Mouse (Mus musculus) ES-E14 (cell line): ENCODE results near the gene Fryl. TPM values are rescaled to one million over a fixed set of nuclear protein-coding genes. Genes with fewer than 3 reads are reported as not detected.

Source experiments
- DNase-seq: peaks from one replicate; pipeline ENCODE4 v3.0.0-alpha.2; 2013; ENCODE audit warnings: low read depth, low spot score
- H3K27ac ChIP-seq: 2 replicates; pipeline ENCODE4 v1.5.1; 2012; ENCODE audit warnings: low read depth, mild to moderate bottlenecking, low read length, moderate library complexity, mixed read lengths; ENCODE audit not compliant: poor library complexity, insufficient read depth, severe bottlenecking
- H3K36me3 ChIP-seq: 2 replicates; pipeline ENCODE4 v1.6.1; 2012; ENCODE audit warnings: mild to moderate bottlenecking, low read length, moderate library complexity, mixed read lengths; ENCODE audit not compliant: control insufficient read depth, poor library complexity, insufficient read depth, severe bottlenecking
- H3K4me1 ChIP-seq, 2 experiments: fragments of 150-350 bp in 1 of 2; sonication (generic) in 1 of 2; 2 replicates each; pipeline ENCODE4 v1.6.1; 2012; ENCODE audit warnings: low read length in 2 of 2, mild to moderate bottlenecking in 1 of 2, mixed read lengths in 1 of 2; ENCODE audit not compliant: control insufficient read depth in 2 of 2, insufficient read depth in 2 of 2, poor library complexity in 1 of 2
- H3K4me3 ChIP-seq, 2 experiments: fragments of 150-350 bp in 1 of 2; sonication (generic) in 1 of 2; 2 replicates each; pipeline ENCODE4 v1.5.1; 2012; ENCODE audit warnings: low read length in 2 of 2, low read depth in 1 of 2, mild to moderate bottlenecking in 1 of 2, mixed read lengths in 1 of 2; ENCODE audit not compliant: insufficient read depth in 1 of 2, poor library complexity in 1 of 2, severe bottlenecking in 1 of 2
- H3K9ac ChIP-seq: 2 replicates; pipeline ENCODE4 v1.6.1; 2012; ENCODE audit warnings: low read depth, mild to moderate bottlenecking, low read length, mixed read lengths; ENCODE audit not compliant: poor library complexity, insufficient read depth, severe bottlenecking
- H3K9me3 ChIP-seq: fragments of 150-350 bp; sonication (generic); 2 replicates; pipeline ENCODE4 v1.6.1; 2012; ENCODE audit warnings: low read depth, mild to moderate bottlenecking, low read length; ENCODE audit not compliant: control insufficient read depth, insufficient read depth
- CHD2 ChIP-seq: IDR thresholded peaks from 2 replicates; pipeline ENCODE4 v1.6.1; 2014; ENCODE audit warnings: mild to moderate bottlenecking, low read depth, low read length, inconsistent platforms
- HCFC1 ChIP-seq: IDR thresholded peaks from 2 replicates; pipeline ENCODE4 v1.6.1; 2012; ENCODE audit warnings: low read length, inconsistent platforms, borderline replicate concordance; ENCODE audit not compliant: insufficient read depth
- MAFK ChIP-seq: IDR thresholded peaks from 2 replicates; pipeline ENCODE4 v1.6.1; 2014; ENCODE audit warnings: mild to moderate bottlenecking, low read depth, low read length, inconsistent platforms; ENCODE audit not compliant: insufficient read depth
- ZC3H11A ChIP-seq: IDR thresholded peaks from 2 replicates; pipeline ENCODE4 v1.6.1; 2012; ENCODE audit warnings: low read depth, mild to moderate bottlenecking, inconsistent platforms, low read length, borderline replicate concordance
- ZNF384 ChIP-seq: IDR thresholded peaks from 2 replicates; pipeline ENCODE4 v1.6.1; 2012; ENCODE audit warnings: low read depth, low read length, inconsistent platforms
- in situ Hi-C, 2 experiments: fragments of 600-800 bp; cut with MboI; formaldehyde crosslinking; loops; one replicate each; pipeline ENCODE4 v1.15.1; 2025; ENCODE audit warnings: low sequenced_read_pairs in 2 of 2, inconsistent platforms in 1 of 2; ENCODE audit not compliant: unreplicated experiment in 2 of 2
- total RNA-seq: library from RNA; depleted of rRNA; stranded (reverse); fragments of 300-350 nt; gene quantifications from 2 replicates; pipeline ENCODE4 v1.2.3, GENCODE M21; 2012

The Fryl gene
- total RNA-seq, 1 experiment = 53.3 TPM

DNA sequence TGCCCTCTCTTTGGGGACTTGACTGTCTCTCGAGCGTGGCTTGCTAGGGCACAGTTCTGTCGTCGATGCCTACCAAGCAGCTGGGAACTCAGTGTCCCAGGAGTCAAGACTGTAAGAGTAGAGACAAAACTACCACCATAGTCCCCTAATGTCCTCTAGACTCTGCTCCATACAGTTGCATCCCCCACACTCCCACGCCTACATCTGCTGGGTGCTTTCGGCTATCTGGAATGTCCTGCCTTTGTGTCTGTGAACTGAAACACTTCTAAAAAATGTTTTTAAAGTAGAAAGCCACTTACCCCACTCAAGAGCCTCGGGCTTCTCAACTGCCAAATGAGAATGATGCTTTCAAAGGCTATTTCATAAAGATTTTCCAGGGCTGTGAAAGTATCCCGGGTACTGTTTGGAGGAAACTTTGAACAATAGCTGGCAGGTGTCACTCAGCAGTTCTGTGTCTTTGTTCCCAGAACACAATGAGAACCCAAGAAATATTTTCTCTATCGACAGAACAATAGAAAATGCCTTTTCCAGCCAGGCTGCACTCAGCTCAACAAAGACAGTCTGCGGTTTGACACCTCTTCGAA lies 28.8 kb downstream of the Fryl start:
- Histone ChIP-seq H3K9me3 (no peaks in the 10 kb centered on the region), H3K4me3 (no peak overlapping the region)
- TF ChIP-seq CHD2 = no peak
- no peak for TF ChIP-seq ZNF384
- no peak for TF ChIP-seq HCFC1
- TF ChIP-seq ZC3H11A = no peak
- TF ChIP-seq MAFK = no peak

DNA sequence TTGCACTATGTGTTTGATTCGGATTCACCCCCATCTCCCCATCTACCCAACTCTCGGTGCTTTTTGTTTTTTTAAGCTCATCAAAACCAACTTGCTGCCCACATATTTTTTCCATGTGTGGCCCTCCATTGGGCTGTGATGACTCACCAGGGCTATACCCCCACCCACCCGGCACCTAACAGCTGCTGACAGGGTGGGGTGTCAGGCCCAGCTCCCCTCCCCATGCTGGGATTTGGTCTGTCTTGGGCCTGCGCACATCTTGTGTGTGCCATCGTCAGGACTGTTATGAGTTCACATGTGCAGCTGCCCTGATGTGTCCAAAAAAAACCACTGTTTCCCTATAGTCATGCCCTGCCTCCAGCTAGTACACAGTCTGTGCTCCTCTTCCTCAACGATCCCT lies 33.4 kb downstream of the Fryl start:
- no peak for TF ChIP-seq HCFC1
- no peak for TF ChIP-seq MAFK
- no peak for TF ChIP-seq CHD2
- no peak for TF ChIP-seq ZNF384
- no peak for TF ChIP-seq ZC3H11A
- no peak overlapping the region for H3K4me3 ChIP-seq
- H3K36me3 ChIP-seq = no peaks in the 10 kb centered on the region
- no peak for DNase-seq
- no peak overlapping the region for H3K9ac ChIP-seq
- no peak overlapping the region for H3K27ac ChIP-seq
- in situ Hi-C loops = no loop called here
- H3K9me3 ChIP-seq = no peaks in the 10 kb centered on the region
- peaks cover 12 to 15% of the 10 kb centered on the region in 2 experiments for H3K4me1 ChIP-seq

More for the DNA sequence above, 28.8 kb downstream of the Fryl start:
- Histone ChIP-seq H3K4me1 (peaks cover 16 to 34% of the 10 kb centered on the region in 2 experiments), H3K9ac (no peak overlapping the region), H3K27ac (no peak overlapping the region), H3K36me3 (no peaks in the 10 kb centered on the region)
- DNase-seq = no peak
- in situ Hi-C loops = no loop called here

DNA sequence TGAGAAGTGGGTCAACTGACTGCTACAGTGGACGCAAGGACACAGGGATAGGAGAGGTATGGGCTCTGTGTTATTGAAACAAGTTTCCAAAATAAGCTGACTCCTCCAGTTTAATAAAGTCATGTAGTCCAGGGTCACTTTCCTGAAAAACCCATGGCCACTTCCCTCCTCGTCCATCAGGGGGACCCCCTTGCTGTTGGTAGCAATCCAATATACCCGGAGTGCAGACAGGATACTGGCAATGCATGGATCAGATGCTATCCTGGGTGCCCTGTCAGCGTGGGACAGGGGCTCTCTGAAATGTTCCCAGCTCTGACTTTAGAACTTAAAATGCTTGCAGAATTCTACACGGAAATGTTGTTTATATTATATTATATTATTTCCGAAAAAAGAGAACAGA lies 34.0 kb downstream of the Fryl start:
- TF ChIP-seq ZC3H11A = 0 out of 2 replicates have a peak, but pooled peaks have one; percentile 11
- TF ChIP-seq CHD2 = no peak
- no peak for TF ChIP-seq MAFK
- no peak for DNase-seq
- no peak overlapping the region for H3K27ac ChIP-seq
- H3K36me3 ChIP-seq = no peaks in the 10 kb centered on the region
- peaks cover 17 to 18% of the 10 kb centered on the region in 2 experiments for H3K4me1 ChIP-seq
- H3K4me3 ChIP-seq = no peak overlapping the region
- in situ Hi-C loops = no loop called here
- H3K9ac ChIP-seq = no peak overlapping the region
- no peaks in the 10 kb centered on the region for H3K9me3 ChIP-seq

DNA sequence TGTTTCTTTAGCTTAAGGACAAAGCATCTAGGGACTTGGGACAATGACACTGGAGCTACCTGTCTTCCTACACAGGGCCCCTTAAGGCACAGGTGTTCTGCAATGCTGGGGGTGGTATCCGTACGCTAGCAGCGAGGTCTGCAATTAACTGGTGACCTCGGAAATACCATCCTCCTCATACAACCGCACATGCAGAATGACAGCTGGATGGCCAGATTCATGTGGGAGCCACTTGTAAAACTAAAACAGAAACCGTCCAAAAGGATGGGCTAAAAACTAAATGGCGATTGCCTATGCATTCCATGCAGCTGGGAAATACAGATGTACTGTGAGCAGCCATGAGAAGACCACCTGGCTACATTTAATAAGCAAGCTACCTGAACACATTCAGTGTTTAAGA lies 34.6 kb downstream of the Fryl start:
- DNase-seq = no peak
- Histone ChIP-seq H3K4me1 (peaks cover 18 to 19% of the 10 kb centered on the region in 2 experiments), H3K9ac (no peak overlapping the region), H3K27ac (no peak overlapping the region), H3K36me3 (no peaks in the 10 kb centered on the region), H3K4me3 (no peak overlapping the region), H3K9me3 (no peaks in the 10 kb centered on the region)
- in situ Hi-C loops = no loop called here
- TF ChIP-seq CHD2 (no peak), HCFC1 (no peak), MAFK (no peak), ZNF384 (no peak), ZC3H11A (no peak)

DNA sequence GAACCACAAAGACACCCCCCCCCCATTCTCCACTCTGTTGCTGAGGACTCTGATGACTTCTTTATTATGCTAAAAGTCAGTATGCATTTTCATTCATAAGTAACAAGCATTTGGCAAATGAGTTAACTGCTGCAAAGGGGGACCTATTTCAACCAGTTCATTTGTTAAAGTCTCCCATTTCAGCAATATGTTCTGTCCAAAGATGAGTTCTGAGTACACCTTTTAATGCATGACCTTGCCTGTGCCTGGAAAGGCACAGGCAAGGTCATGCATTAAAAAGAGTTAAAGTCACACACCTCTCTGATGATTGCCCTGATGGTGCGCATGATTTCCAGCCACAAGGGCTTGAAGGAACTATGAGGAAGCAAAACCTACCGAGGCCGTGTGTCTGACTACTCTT lies 36.7 kb downstream of the Fryl start:
- peak; percentile 69 for DNase-seq
- peak; percentile 81; the same call in 1 of the 2 replicates for TF ChIP-seq CHD2
- TF ChIP-seq HCFC1 = no peak
- no peak for TF ChIP-seq ZNF384
- no peak for TF ChIP-seq MAFK
- TF ChIP-seq ZC3H11A = no peak
- H3K9me3 ChIP-seq = no peaks in the 10 kb centered on the region
- in situ Hi-C loops = no loop called here
- H3K27ac ChIP-seq = peak overlapping the region; percentile 89
- H3K36me3 ChIP-seq = no peaks in the 10 kb centered on the region
- peaks cover 18 to 25% of the 10 kb centered on the region in 2 experiments for H3K4me1 ChIP-seq
- 0 out of 2 replicates have a peak overlapping the region, but pooled peaks have one; percentile 49 for H3K9ac ChIP-seq
- no peak overlapping the region; a peak in 1 of 4 replicates for H3K4me3 ChIP-seq
